Mouse (Mus musculus): ENCODE measurements around the gene Hgf. TPM values are rescaled to one million over a fixed set of nuclear protein-coding genes. Genes with fewer than 3 reads are reported as not detected.

Hgf gene
- polyA plus RNA-seq (2015; fragmentation: Nextera tagmentation; extraction: Ambion mirVana): 2.9 and 3.8 TPM in 2 replicates

DNA sequence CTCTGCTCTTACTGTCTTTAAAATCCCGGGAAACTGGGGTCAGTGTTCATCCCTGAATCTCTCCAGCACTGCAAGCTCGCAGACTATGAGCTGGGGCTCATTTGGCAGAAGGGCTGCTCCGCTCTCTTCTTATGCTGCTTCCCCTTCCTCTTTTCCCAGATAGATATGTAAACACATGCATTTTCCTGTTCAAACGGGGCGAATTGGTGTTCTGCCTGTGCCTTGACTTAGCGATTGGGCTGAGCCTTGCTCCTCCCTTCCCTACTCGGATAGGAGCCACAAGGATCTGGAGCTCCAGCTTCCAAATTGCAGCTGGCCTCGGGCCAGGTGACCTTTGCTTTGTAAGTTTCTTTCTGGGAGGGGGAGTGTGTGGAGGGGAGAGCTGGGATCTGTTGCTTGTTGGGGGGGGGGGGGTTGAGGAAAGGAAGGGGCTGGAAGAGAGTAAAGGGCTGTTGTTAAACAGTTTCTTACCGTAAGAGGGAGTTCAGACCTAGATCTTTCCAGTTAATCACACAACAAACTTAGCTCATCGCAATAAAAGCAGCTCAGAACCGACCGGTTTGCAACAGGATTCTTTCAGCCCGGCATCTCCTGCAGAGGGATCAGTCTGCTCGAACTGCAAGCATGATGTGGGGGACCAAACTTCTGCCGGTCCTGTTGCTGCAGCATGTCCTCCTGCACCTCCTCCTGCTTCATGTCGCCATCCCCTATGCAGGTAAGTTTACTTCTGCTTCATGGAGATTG is at the start of gene Hgf:
Gene Hgf (plus strand): TSS at position 192 of the 744 bp plus-strand sequence.
- H3K4me2 ChIP-seq: peak within 1 kb of the TSS; percentile 46
- H3K27ac ChIP-seq: peak within 1 kb of the TSS; percentile 37; the same call in 1 of the 2 replicates
- DNase-seq: no peak
- peak; percentile 39; the same call in 1 of the 2 replicates for ATAC-seq (ENCODE audit: low read depth)
- WGBS (ENCODE audit: insufficient replicate concordance): 3% methylated on average over 16 of the region's 16 CpGs
- no peaks in the 10 kb centered on the region for H3K27me3 ChIP-seq
- H3K9me3 ChIP-seq (replicated peaks): no peaks in the 10 kb centered on the region
- peak within 1 kb of the TSS; percentile 22 for H3K9ac ChIP-seq
- no peaks in the 10 kb centered on the region for H3K36me3 ChIP-seq
- H3K4me3 ChIP-seq (replicated peaks): peak within 1 kb of the TSS; percentile 35
- H3K4me1 ChIP-seq (replicated peaks): no peaks in the 10 kb centered on the region

- no peak overlapping the region for H3K9ac ChIP-seq
- H3K9me3 ChIP-seq (replicated peaks): no peaks in the 10 kb centered on the region
- DNase-seq (no peak), ATAC-seq (ENCODE audit: low read depth) (no peak)
- no peaks in the 10 kb centered on the region for H3K36me3 ChIP-seq
- H3K4me1 ChIP-seq (replicated peaks): no peaks in the 10 kb centered on the region
- H3K27ac ChIP-seq: no peak overlapping the region
- H3K4me2 ChIP-seq: no peak overlapping the region
- WGBS (ENCODE audit: insufficient replicate concordance): 73% methylated on average over 4 of the region's 4 CpGs
- no peaks in the 10 kb centered on the region for H3K27me3 ChIP-seq
- no peak overlapping the region for H3K4me3 ChIP-seq (replicated peaks)
These were observed 46.5 kb upstream of the Hgf start for GRCm38 (mm10) chr5:16506702-16507350.

DNA sequence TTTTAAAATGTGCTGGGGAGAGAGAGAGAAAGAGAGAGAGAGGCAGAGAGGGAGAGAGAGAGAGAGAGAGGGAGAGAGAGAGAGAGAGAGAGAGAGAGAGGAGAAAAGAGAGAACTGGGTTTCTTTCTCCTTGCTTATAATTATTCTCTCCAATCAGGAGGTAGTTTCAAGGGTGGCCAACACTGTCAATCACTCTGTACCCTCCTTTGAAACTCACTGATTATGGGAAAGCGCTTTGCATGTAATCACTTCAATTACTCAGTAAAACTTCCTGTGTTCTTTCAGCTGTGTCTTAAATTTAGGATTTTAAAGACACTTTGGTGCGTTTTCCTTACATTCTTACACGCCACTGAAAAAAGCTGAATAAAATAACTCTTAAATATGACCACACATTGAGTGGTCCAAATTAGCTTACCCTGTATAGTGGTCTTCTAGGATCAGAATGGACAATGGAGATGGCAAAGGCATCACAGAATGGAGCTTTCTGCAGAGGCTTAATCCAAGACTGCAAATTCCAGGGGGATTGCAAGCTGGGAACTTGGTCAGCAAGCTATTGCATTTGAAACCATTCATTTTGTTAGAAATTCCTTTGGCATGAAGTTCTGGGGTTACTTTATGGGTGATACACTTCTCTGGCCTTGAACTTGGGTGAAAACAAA is 21.5 kb upstream of the Hgf start:
- DNase-seq (no peak), ATAC-seq (ENCODE audit: low read depth) (no peak)
- no peak overlapping the region for H3K27ac ChIP-seq
- WGBS (ENCODE audit: insufficient replicate concordance): 62% methylated on average over 3 of the region's 3 CpGs
- H3K4me2 ChIP-seq: no peak overlapping the region
- no peaks in the 10 kb centered on the region for H3K36me3 ChIP-seq
- H3K9me3 ChIP-seq (replicated peaks): no peaks in the 10 kb centered on the region
- H3K4me3 ChIP-seq (replicated peaks): no peak overlapping the region
- no peak overlapping the region for H3K9ac ChIP-seq
- H3K27me3 ChIP-seq: no peaks in the 10 kb centered on the region
- H3K4me1 ChIP-seq (replicated peaks): no peaks in the 10 kb centered on the region

DNA sequence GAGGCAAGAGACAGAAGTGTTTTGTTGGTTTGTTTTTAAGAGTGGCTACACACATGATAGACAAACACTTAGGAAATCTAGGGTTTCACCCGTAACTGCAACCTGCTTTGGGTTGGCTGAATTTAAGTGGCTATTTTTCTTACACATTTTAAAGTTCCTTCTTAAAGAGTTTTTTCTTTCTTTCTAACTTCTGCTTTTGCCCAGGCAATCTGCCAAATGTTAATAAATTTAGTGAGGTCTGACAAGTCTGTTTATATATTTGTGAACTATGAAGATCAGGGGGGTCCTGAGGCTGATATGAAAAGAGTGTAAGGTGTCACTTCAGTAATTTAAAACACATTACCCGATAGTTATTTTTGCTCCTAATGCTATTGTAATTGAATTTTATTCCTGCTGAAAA is 15.2 kb upstream of the Hgf start:
- Histone ChIP-seq H3K27ac (no peak overlapping the region), H3K9me3 (replicated peaks) (no peaks in the 10 kb centered on the region), H3K4me3 (replicated peaks) (no peak overlapping the region), H3K9ac (no peak overlapping the region), H3K27me3 (no peaks in the 10 kb centered on the region), H3K4me1 (replicated peaks) (no peaks in the 10 kb centered on the region), H3K36me3 (no peaks in the 10 kb centered on the region), H3K4me2 (no peak overlapping the region)
- ATAC-seq (ENCODE audit: low read depth) (no peak), DNase-seq (no peak)
- WGBS (ENCODE audit: insufficient replicate concordance): 46% methylated on average over 2 of the region's 2 CpGs

- Histone ChIP-seq H3K9ac (no peak overlapping the region), H3K4me1 (replicated peaks) (no peaks in the 10 kb centered on the region), H3K9me3 (replicated peaks) (no peaks in the 10 kb centered on the region), H3K27ac (no peak overlapping the region), H3K36me3 (no peaks in the 10 kb centered on the region), H3K4me2 (no peak overlapping the region), H3K4me3 (replicated peaks) (no peak overlapping the region), H3K27me3 (no peaks in the 10 kb centered on the region)
- no peak for ATAC-seq (ENCODE audit: low read depth)
- no peak for DNase-seq
- 13% methylated on average over 2 of the region's 2 CpGs for WGBS (ENCODE audit: insufficient replicate concordance)
These were observed 11.7 kb upstream of the Hgf start for GRCm38 (mm10) chr5:16541561-16542116.

GRCm38 (mm10) chr5:16547490-16547889 is 5.8 kb upstream of the Hgf start:
- 26% methylated on average over 3 of the region's 3 CpGs for WGBS (ENCODE audit: insufficient replicate concordance)
- no peak overlapping the region for H3K4me3 ChIP-seq (replicated peaks)
- H3K4me2 ChIP-seq: no peak overlapping the region
- no peak for ATAC-seq (ENCODE audit: low read depth)
- DNase-seq: no peak
- H3K4me1 ChIP-seq (replicated peaks): no peaks in the 10 kb centered on the region
- H3K36me3 ChIP-seq: no peaks in the 10 kb centered on the region
- H3K9ac ChIP-seq: no peak overlapping the region
- no peaks in the 10 kb centered on the region for H3K9me3 ChIP-seq (replicated peaks)
- H3K27me3 ChIP-seq: no peaks in the 10 kb centered on the region
- H3K27ac ChIP-seq: no peak overlapping the region

GRCm38 (mm10) chr5:16552647-16553046 is 648 bp upstream of the Hgf start:
- Histone ChIP-seq H3K4me1 (replicated peaks) (no peaks in the 10 kb centered on the region), H3K9me3 (replicated peaks) (no peaks in the 10 kb centered on the region), H3K27ac (no peak overlapping the region), H3K4me2 (no peak overlapping the region), H3K27me3 (no peaks in the 10 kb centered on the region), H3K4me3 (replicated peaks) (no peak overlapping the region), H3K9ac (no peak overlapping the region), H3K36me3 (no peaks in the 10 kb centered on the region)
- ATAC-seq (ENCODE audit: low read depth): no peak
- DNase-seq: no peak
- WGBS (ENCODE audit: insufficient replicate concordance): 31% methylated on average over 4 of the region's 4 CpGs

DNA sequence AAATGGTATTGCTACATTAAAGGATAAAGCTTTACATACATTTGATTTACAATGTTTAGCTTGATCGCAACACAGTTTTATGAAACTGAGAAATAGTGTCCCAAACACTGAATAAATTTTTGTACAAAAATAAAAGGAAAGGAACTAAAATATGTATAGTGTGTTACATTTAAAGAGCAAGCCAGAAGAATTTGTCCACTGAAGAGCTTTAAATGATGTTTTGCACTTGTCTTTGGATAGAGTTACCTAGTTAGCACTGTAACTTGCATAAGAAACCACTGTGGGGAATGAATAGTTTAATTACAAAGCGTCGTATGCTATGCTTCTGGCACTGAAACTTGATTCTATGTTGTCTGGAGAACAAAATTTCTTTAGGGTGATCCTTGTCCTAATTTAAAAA is 7.0 kb downstream of the Hgf start:
- H3K36me3 ChIP-seq: no peaks in the 10 kb centered on the region
- no peak overlapping the region for H3K27ac ChIP-seq
- no peak overlapping the region for H3K4me2 ChIP-seq
- no peaks in the 10 kb centered on the region for H3K27me3 ChIP-seq
- no peaks in the 10 kb centered on the region for H3K9me3 ChIP-seq (replicated peaks)
- H3K4me1 ChIP-seq (replicated peaks): no peaks in the 10 kb centered on the region
- H3K9ac ChIP-seq: no peak overlapping the region
- 72% methylated on average over 3 of the region's 3 CpGs for WGBS (ENCODE audit: insufficient replicate concordance)
- ATAC-seq (ENCODE audit: low read depth) (no peak), DNase-seq (no peak)
- no peak overlapping the region for H3K4me3 ChIP-seq (replicated peaks)

- H3K4me2 ChIP-seq: no peak overlapping the region
- WGBS (ENCODE audit: insufficient replicate concordance): 61% methylated on average over 4 of the region's 4 CpGs
- H3K4me1 ChIP-seq (replicated peaks): no peaks in the 10 kb centered on the region
- H3K4me3 ChIP-seq (replicated peaks): no peak overlapping the region
- no peak overlapping the region for H3K27ac ChIP-seq
- no peaks in the 10 kb centered on the region for H3K27me3 ChIP-seq
- H3K9ac ChIP-seq: no peak overlapping the region
- no peak for DNase-seq
- H3K9me3 ChIP-seq (replicated peaks): no peaks in the 10 kb centered on the region
- no peaks in the 10 kb centered on the region for H3K36me3 ChIP-seq
- no peak for ATAC-seq (ENCODE audit: low read depth)
These were observed 15.7 kb downstream of the Hgf start for GRCm38 (mm10) chr5:16568997-16569396.

DNA sequence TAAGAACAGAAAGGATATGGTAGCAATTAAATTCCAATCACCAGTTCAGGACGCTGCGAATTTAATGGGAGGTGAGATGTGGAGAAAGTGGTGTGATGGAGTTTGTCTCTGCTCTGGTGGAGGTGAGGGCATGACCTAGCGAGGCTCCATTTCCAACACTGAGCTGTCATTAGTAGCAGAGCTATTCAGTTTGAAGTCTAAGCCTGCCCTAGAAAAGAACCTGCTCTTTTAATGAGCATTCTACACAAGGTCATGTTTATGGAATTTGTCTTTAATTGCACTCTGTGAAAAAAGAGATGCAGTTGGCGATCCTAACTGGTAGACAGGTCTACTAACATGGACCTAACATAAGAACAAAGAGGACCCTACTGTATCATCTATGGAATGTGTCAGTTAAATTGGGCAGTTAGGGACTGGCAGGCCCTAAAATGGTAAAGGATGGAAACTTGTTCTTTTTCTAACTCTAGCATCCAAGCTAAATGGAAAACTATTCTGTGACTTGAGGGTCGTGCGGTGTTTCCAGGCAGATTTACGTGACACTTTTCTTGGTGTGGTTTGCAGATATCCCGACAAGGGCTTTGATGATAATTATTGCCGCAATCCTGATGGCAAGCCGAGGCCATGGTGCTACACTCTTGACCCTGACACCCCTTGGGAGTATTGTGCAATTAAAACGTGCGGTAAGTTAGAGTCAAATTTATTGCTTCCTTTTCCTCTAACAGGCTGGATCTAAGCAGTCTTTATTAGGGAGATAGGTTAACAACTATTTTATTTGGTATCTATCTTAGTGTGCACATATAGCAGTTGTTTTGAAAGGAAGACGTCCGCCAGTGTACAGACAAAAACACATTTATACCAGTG is 24.8 kb downstream of the Hgf start:
- 51% methylated on average over 14 of the region's 14 CpGs for WGBS (ENCODE audit: insufficient replicate concordance)
- Histone ChIP-seq H3K9ac (no peak overlapping the region), H3K27ac (no peak overlapping the region), H3K4me2 (no peak overlapping the region), H3K9me3 (replicated peaks) (no peaks in the 10 kb centered on the region), H3K27me3 (no peaks in the 10 kb centered on the region), H3K4me3 (replicated peaks) (no peak overlapping the region), H3K4me1 (replicated peaks) (no peaks in the 10 kb centered on the region), H3K36me3 (no peaks in the 10 kb centered on the region)
- no peak for DNase-seq
- ATAC-seq (ENCODE audit: low read depth): no peak

GRCm38 (mm10) chr5:16595699-16596098 is 42.4 kb downstream of the Hgf start:
- Histone ChIP-seq H3K4me3 (replicated peaks) (no peak overlapping the region), H3K27me3 (no peaks in the 10 kb centered on the region), H3K9me3 (replicated peaks) (no peaks in the 10 kb centered on the region), H3K4me2 (no peak overlapping the region), H3K4me1 (replicated peaks) (no peaks in the 10 kb centered on the region), H3K36me3 (no peaks in the 10 kb centered on the region), H3K9ac (no peak overlapping the region), H3K27ac (no peak overlapping the region)
- 74% methylated on average over 4 of the region's 4 CpGs for WGBS (ENCODE audit: insufficient replicate concordance)
- ATAC-seq (ENCODE audit: low read depth) (no peak), DNase-seq (no peak)

Measured in liver, embryonic 13.5 days (tissue).